Mouse (Mus musculus): ENCODE data around the gene Fau. TPM values are rescaled to one million over a fixed set of nuclear protein-coding genes. Genes with fewer than 3 reads are reported as not detected.
"Not testable (repeated sequence)": the region's sequence is repeated elsewhere in the genome, so short reads cannot be mapped to it uniquely, and the experiment has no call there.

Gene Fau
- total and polyA plus RNA-seq, 3 experiments: 2,413 to 2,967 TPM; not detected in 1

GRCm38 (mm10) chr19:6042293-6042692 lies 15.4 kb upstream of the Fau start:
- TF ChIP-seq GABPA (IDR thresholded peaks at IDR 0.05; ENCODE audit: low read depth, low read length) (no peak), MAZ (IDR thresholded peaks at IDR 0.05; ENCODE audit: low read depth, low read length) (no peak), ZMIZ1 (IDR thresholded peaks at IDR 0.05; ENCODE audit: low read depth, low read length) (no peak), ZKSCAN1 (IDR thresholded peaks at IDR 0.05; ENCODE audit: low read depth, low read length) (no peak), E2F4 (IDR thresholded peaks at IDR 0.05; ENCODE audit: borderline replicate concordance, low read depth, low read length) (no peak), MAFK (IDR thresholded peaks at IDR 0.05; ENCODE audit: borderline replicate concordance, low read depth, low read length) (no peak), POLR2AphosphoS5 (IDR thresholded peaks at IDR 0.05; ENCODE audit: borderline replicate concordance, low read depth, low read length) (no peak)
- H3K4me1 ChIP-seq (ENCODE audit: control insufficient read depth in 1 of 2, insufficient read depth in 2 of 2, low read length in 2 of 2): peaks cover 3 to 10% of the 10 kb centered on the region in 2 experiments
- H3K27ac ChIP-seq (ENCODE audit: control insufficient read depth, low read depth, low read length): no peak overlapping the region
- H3K79me2 ChIP-seq (ENCODE audit: control insufficient read depth, insufficient read depth, low read length, poor library complexity): peaks cover 10% of the 10 kb centered on the region
- H3K4me3 ChIP-seq (ENCODE audit: control insufficient read depth in 1 of 2, insufficient read depth in 1 of 2, low read depth in 2 of 2, low read length in 2 of 2): no peak overlapping the region
- DNase-seq (ENCODE audit: low read depth, low spot score): no peak
- peaks cover 0 to 8% of the 10 kb centered on the region in 2 experiments; a peak in 2 of 4 replicates for H3K36me3 ChIP-seq (ENCODE audit: control insufficient read depth in 1 of 2, insufficient read depth in 2 of 2, low read length in 2 of 2)
- no peaks in the 10 kb centered on the region for H3K9me3 ChIP-seq (replicated peaks; ENCODE audit: insufficient read depth, low read length)
- no peak overlapping the region for H3K9ac ChIP-seq (ENCODE audit: control insufficient read depth, low read depth, low read length, poor library complexity, severe bottlenecking)
- no peaks in the 10 kb centered on the region for H3K27me3 ChIP-seq (ENCODE audit: control insufficient read depth in 1 of 2, insufficient read depth in 2 of 2, low read length in 2 of 2)

GRCm38 (mm10) chr19:6044102-6044501 lies 13.5 kb upstream of the Fau start:
- peak; percentile 85 for TF ChIP-seq RAD21 (IDR thresholded peaks at IDR 0.05; ENCODE audit: low read depth, low read length)
- TF ChIP-seq TAL1 (IDR thresholded peaks at IDR 0.05; ENCODE audit: low read length): peak; percentile 24; the same call in 1 of the 2 replicates
- 0 out of 2 replicates have a peak, but pooled peaks have one; percentile 10 for TF ChIP-seq ETS1 (IDR thresholded peaks at IDR 0.05; ENCODE audit: low read depth, low read length)
- TF ChIP-seq CTCF (IDR thresholded peaks at IDR 0.05 in 2 of 3, conservative IDR thresholded peaks at IDR 0.05 in 1 of 3; ENCODE audit: control insufficient read depth in 1 of 3, insufficient read depth in 1 of 3, low read depth in 2 of 3, low read length in 3 of 3, poor library complexity in 1 of 3, severe bottlenecking in 1 of 3): peak; percentile 22 to 82 (median 35); a peak in 4 of 6 replicates
- TF ChIP-seq ZC3H11A (IDR thresholded peaks at IDR 0.05; ENCODE audit: low read depth, low read length): peak; percentile 54
- peak; percentile 69 for TF ChIP-seq SMC3 (IDR thresholded peaks at IDR 0.05; ENCODE audit: low read depth, low read length)
- peak; percentile 27; the same call in 1 of the 2 replicates for TF ChIP-seq HCFC1 (IDR thresholded peaks at IDR 0.05; ENCODE audit: low read depth, low read length)
- TF ChIP-seq GATA1 (IDR thresholded peaks at IDR 0.05; ENCODE audit: low read depth, low read length): 0 out of 2 replicates have a peak, but pooled peaks have one; percentile 3
- TF ChIP-seq SIN3A (IDR thresholded peaks at IDR 0.05; ENCODE audit: low read length): peak; percentile 84
- not testable (repeated sequence) for H3K4me3 ChIP-seq (ENCODE audit: control insufficient read depth in 1 of 2, insufficient read depth in 1 of 2, low read depth in 2 of 2, low read length in 2 of 2); H3K9me3 ChIP-seq (replicated peaks; ENCODE audit: insufficient read depth, low read length); H3K27me3 ChIP-seq (ENCODE audit: control insufficient read depth in 1 of 2, insufficient read depth in 2 of 2, low read length in 2 of 2); H3K9ac ChIP-seq (ENCODE audit: control insufficient read depth, low read depth, low read length, poor library complexity, severe bottlenecking); H3K27ac ChIP-seq (ENCODE audit: control insufficient read depth, low read depth, low read length)
- Histone ChIP-seq H3K79me2 (ENCODE audit: control insufficient read depth, insufficient read depth, low read length, poor library complexity) (peaks cover 20% of the 10 kb centered on the region), H3K4me1 (ENCODE audit: control insufficient read depth in 1 of 2, insufficient read depth in 2 of 2, low read length in 2 of 2) (peaks cover 3 to 22% of the 10 kb centered on the region in 2 experiments; a peak in 3 of 4 replicates), H3K36me3 (ENCODE audit: control insufficient read depth in 1 of 2, insufficient read depth in 2 of 2, low read length in 2 of 2) (peaks cover 0 to 14% of the 10 kb centered on the region in 2 experiments; a peak in 2 of 4 replicates)
- peak; percentile 81 for DNase-seq (ENCODE audit: low read depth, low spot score)
